Mouse (Mus musculus) right cerebral cortex, postnatal 10 days (tissue): ENCODE results near the gene Crim1.
"Not testable (repeated sequence)": the region's sequence is repeated elsewhere in the genome, so short reads cannot be mapped to it uniquely, and the experiment has no call there.

ENCODE experiments used
- DNase-seq, 2 experiments: peaks; one replicate each; pipeline ENCODE4 v3.0.0; 2021; ENCODE audit warnings: low spot score in 2 of 2

Crim1 gene

GRCm38 (mm10) chr17:78250149-78250938 is 50.3 kb downstream of the Crim1 start:
- no peak for DNase-seq

GRCm38 (mm10) chr17:78253587-78253986 is 53.5 kb downstream of the Crim1 start:
- not testable (repeated sequence) for DNase-seq

DNA sequence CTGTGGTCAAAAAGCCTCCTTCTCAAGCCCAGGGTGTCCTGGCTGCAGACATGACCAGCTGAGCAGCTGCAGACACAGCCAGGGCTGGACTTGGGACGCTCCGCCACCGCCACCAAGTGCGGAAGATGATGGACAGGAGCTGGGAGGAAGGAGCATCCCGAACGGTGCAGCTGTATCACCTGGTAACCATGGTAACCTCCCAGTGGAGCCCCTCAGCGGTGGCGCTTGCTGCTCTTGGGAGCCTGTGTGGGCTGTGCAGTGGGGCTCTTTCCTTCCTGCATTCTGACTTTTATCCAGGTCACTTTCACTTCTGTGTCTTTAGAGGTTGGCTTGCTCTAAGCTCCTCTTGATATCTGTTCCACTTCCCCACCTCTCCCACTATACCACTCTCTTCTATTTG is 54.2 kb downstream of the Crim1 start:
- no peak for DNase-seq

DNA sequence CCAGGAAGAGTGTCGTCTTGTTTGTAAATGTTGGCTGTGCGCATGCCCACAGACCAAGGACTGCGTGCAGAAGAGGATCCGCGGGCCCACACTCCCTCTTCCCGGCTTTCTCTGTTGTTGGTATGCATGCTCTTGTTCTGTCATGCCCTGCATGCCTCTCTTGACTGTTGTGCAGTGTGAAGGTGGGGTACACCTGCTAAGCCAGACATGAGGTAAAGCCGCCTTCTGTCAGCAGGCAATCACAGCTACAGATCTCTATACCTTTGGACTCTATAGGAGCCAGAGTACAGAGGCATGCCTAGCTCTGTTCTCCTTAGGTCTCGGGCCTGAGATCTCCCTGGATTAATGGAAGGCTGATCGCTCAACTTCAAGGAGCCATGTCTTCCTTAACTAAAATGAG is 55.7 kb downstream of the Crim1 start:
- DNase-seq: no peak

GRCm38 (mm10) chr17:78256534-78256933 is 56.5 kb downstream of the Crim1 start:
- DNase-seq: no peak

GRCm38 (mm10) chr17:78261684-78262083 is 61.6 kb downstream of the Crim1 start:
- DNase-seq: no peak

GRCm38 (mm10) chr17:78264116-78264515 is 64.1 kb downstream of the Crim1 start:
- no peak for DNase-seq

GRCm38 (mm10) chr17:78265135-78265534 is 65.1 kb downstream of the Crim1 start:
- no peak for DNase-seq

- DNase-seq: no peak
Observed at GRCm38 (mm10) chr17:78266271-78266670, 66.2 kb downstream of the Crim1 start.

DNA sequence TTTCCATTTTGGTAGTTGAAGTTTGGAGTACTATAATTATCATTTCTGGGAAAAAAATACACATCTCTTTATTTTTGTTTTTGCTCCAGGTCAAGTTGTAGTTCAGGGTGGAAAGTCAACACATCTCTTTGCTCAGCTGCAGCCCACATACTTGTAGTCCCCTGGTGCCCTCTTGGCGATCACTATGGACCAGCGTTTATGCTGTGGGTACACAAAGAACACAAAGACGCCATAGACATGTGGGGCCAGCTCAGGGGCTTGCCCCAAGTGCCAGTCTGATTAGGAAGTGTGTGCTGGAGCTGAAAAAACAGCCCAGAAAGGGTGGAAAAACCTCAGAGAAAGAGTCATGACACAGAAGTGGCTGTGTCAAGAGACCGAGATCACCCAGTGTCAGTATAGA is 68.5 kb downstream of the Crim1 start:
- DNase-seq: no peak

- no peak for DNase-seq
Observed at GRCm38 (mm10) chr17:78269311-78269710, 69.3 kb downstream of the Crim1 start.

DNA sequence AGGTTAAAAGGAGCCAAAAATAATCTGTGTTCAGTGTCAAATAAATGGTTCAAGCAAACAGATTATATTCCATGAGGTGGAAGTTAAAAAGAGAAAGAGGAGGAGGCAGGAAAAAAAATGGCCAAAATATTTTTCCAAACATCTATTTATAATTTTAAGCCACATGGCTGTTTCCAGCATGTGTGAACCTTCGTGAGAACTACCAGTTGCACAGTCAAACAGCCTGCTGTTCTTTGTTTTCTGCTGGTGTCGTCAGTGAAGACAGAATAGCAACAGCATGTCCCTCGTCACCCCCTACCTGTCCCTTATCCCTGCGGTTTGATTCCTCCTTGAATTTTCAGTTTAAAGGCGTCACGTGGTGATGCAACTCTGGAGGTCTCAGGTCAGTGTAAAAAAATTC is 70.0 kb downstream of the Crim1 start:
- peak in 1 of 2 experiments; percentile 43 for DNase-seq

DNA sequence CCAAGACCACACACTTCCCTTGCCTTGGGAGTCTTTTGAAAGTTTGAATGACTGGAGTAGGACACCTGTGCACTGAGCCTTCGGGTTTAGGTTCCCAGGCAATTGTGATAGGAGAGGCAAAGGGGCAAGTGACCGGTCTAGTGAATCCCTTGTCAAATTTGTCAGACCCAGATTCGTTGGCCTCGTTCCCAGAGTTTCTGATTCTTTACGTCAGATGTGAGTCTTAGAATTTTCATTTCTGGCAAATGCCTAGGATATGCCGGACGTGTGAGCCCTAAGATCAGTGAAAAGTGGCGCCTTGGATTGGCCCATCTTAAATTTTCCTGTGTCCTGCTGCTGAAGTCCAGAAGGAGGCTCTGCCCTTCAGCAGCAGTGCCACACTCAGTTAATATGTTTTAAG is 71.7 kb downstream of the Crim1 start:
- no peak for DNase-seq

DNA sequence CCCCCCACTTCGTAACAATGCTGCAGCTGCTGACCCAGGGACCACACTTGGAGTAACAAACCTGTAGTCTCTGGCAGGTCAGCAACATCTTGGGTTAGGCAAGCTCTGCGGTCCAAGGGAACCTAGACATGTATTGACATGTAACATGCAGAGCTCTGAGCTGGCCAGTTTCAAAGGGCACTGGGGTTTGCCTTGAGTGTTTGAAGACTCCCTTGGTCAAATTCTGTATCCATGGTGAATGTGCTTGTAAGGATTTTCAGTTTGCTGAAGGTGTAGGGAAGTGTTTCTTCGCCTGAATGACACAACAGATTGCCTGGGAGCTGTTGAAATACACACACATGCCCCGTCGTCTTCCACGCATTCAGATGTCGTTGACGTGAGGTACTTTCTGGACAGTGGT is 72.1 kb downstream of the Crim1 start:
- no peak for DNase-seq

GRCm38 (mm10) chr17:78272713-78273483 is 72.8 kb downstream of the Crim1 start:
- no peak for DNase-seq

DNA sequence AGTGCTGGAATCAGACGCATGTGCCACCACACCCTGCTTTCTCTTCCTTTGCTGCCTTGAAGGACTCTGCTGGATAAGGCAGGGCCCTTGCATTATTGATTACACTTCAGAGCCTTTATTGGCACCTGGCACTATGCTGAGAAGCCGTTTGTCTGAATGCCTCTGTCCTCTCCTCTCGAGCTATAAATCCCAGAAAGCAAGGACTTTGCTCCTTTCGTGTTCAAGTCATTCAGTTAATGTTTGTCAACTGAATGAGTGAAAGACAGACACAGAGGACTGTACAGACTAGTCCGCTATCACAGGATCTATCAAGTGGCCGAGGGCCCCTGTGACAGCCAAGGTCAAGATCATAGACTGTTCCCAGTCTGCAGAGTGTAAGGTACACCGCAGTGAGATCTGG is 73.8 kb downstream of the Crim1 start:
- DNase-seq: no peak

DNA sequence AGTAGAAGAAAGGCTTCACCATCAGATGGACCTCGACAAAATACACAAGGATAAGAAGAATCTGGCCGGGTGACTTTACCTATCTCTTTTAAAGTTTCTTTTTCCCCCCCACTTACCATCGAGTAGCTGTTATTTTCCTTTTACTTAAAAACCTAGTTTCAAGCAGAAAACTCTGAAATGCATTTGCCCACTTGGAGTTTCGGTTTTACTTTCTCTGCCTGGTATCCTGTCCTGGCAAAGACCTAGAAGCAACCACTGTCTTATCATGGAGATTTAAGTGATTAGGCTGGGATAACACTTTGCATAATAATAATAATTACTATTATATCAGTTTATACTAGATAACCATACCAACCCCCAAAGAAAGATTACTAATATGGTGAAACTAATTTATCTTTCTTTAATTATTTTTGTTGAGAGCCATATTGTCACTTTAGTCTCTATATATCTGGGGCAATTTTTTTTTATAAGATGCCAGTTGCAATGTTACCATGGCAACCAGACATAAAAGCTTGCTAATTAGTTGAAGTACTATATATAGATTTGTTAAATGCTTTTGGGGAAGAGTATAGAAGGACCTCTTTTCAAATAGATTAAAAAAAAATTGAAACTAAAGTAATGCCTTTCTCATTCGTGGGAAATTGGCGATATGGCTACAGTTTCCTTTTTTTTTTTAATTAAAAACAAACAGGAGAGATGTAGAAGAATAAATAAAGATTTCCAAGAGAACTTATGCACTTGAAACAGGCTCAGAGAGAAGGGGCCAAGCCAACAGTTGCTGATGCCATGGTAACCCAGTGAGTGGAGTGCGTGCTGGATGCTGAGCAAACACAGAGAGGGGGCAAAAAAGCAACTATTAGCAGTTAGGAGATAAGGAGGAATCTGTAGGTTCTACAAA is 74.8 kb downstream of the Crim1 start:
- DNase-seq: no peak

GRCm38 (mm10) chr17:78275507-78275813 is 75.4 kb downstream of the Crim1 start:
- DNase-seq: no peak

GRCm38 (mm10) chr17:78279191-78279590 is 79.1 kb downstream of the Crim1 start:
- no peak for DNase-seq

GRCm38 (mm10) chr17:78280991-78281712 is 81.1 kb downstream of the Crim1 start:
- DNase-seq: no peak

- DNase-seq: no peak
Observed at GRCm38 (mm10) chr17:78283271-78283992, 83.4 kb downstream of the Crim1 start.
